Mouse (Mus musculus) kidney, postnatal 0 days (tissue): ENCODE measurements around the gene Pja2. TPM values are rescaled to one million over a fixed set of nuclear protein-coding genes. Genes with fewer than 3 reads are reported as not detected.

Source experiments
- ATAC-seq: fragments of 200-750 bp; cut with Nextera tagmentation; replicated peaks from 2 replicates; pipeline ENCODE4 v1.8.0; 2017; ENCODE audit warnings: low read depth, moderate number of reproducible peaks, moderate TSS enrichment, moderate library complexity; ENCODE audit not compliant: low FRiP score
- DNase-seq: peaks from one replicate; pipeline ENCODE4 v3.0.0-alpha.2; 2016; ENCODE audit warnings: low spot score
- H3K27ac ChIP-seq: fragments of 300-500 bp; sonication (generic); 2 replicates; pipeline ENCODE4 v1.5.1; 2014; ENCODE audit warnings: mild to moderate bottlenecking
- H3K27me3 ChIP-seq: fragments of 300-500 bp; sonication (generic); 2 replicates; pipeline ENCODE4 v1.6.1; 2014; ENCODE audit warnings: low read length, mixed read lengths; ENCODE audit not compliant: insufficient read depth
- H3K36me3 ChIP-seq: fragments of 300-500 bp; sonication (generic); 2 replicates; pipeline ENCODE4 v1.6.1; 2014; ENCODE audit warnings: low read length, mixed read lengths; ENCODE audit not compliant: insufficient read depth
- H3K4me1 ChIP-seq: fragments of 300-500 bp; sonication (generic); replicated peaks from 2 replicates; pipeline ENCODE4 v1.6.1; 2014; ENCODE audit warnings: antibody characterized with exemption, low read length, mixed read lengths; ENCODE audit not compliant: insufficient read depth
- H3K4me2 ChIP-seq: fragments of 300-500 bp; sonication (generic); 2 replicates; pipeline ENCODE4 v1.6.1; 2014; ENCODE audit warnings: mild to moderate bottlenecking, low read length, moderate library complexity, mixed read lengths
- H3K4me3 ChIP-seq: fragments of 300-500 bp; sonication (generic); replicated peaks from 2 replicates; pipeline ENCODE4 v1.5.1; 2014; ENCODE audit warnings: low read depth, low read length
- H3K9ac ChIP-seq: fragments of 300-500 bp; sonication (generic); 2 replicates; pipeline ENCODE4 v1.6.1; 2014; ENCODE audit warnings: low read depth, low read length
- H3K9me3 ChIP-seq: fragments of 300-500 bp; sonication (generic); replicated peaks from 2 replicates; pipeline ENCODE4 v1.6.1; 2016; ENCODE audit warnings: low read length, inconsistent platforms, mixed read lengths
- CTCF ChIP-seq: IDR thresholded peaks from 2 replicates; pipeline ENCODE4 v1.5.1; 2016; ENCODE audit warnings: antibody characterized with exemption, low read depth, mild to moderate bottlenecking, moderate library complexity
- WGBS: fragments of 180-500 bp; shearing (Covaris S2); extraction: QIAGEN DNeasy Blood & Tissue Kit; methylation state at CpG from one replicate; pipeline ENCODE4 v1.1.7; 2014; 5-methylcytosine and 5-hydroxymethylcytosine counted together
- polyA plus RNA-seq: library from polyadenylated mRNA; unstranded; fragments of >200 nt; fragmentation: Nextera tagmentation; extraction: Ambion mirVana; gene quantifications from 2 replicates; pipeline ENCODE4 v1.2.1, GENCODE M21; 2015

The Pja2 gene
- polyA plus RNA-seq = 58.8 and 63.8 TPM in 2 replicates

GRCm38 (mm10) chr17:64331898-64332769, at the start of gene Pja2:
TSS of gene Pja2 (minus strand) at chr17:64331916.
- no peaks in the 10 kb centered on the region for H3K27me3 ChIP-seq
- peak; percentile 100 for ATAC-seq

GRCm38 (mm10) chr17:64375327-64375726, 43.6 kb upstream of the Pja2 start:
- ATAC-seq (peak; percentile 69; the same call in 1 of the 2 replicates), DNase-seq (peak; percentile 75)
- H3K36me3 ChIP-seq = no peaks in the 10 kb centered on the region
- no peaks in the 10 kb centered on the region for H3K4me1 ChIP-seq
- H3K27me3 ChIP-seq = no peaks in the 10 kb centered on the region
- H3K9me3 ChIP-seq = no peaks in the 10 kb centered on the region
- no peak overlapping the region for H3K9ac ChIP-seq
- 73% methylated on average over 4 of the region's 4 CpGs for WGBS
- H3K4me2 ChIP-seq = no peak overlapping the region
- TF ChIP-seq CTCF = peak; percentile 91
- H3K4me3 ChIP-seq = no peak overlapping the region
- no peak overlapping the region for H3K27ac ChIP-seq

More at GRCm38 (mm10) chr17:64331898-64332769, at the start of gene Pja2:
- no peaks in the 10 kb centered on the region for H3K9me3 ChIP-seq
- peak within 1 kb of the TSS; percentile 85 for H3K4me2 ChIP-seq
- DNase-seq = peak; percentile 100
- H3K4me1 ChIP-seq = no peaks in the 10 kb centered on the region; the same call in 1 of the 2 replicates
- peak within 1 kb of the TSS; percentile 81 for H3K4me3 ChIP-seq
- H3K36me3 ChIP-seq = no peaks in the 10 kb centered on the region
- under 1% methylated on average over 57 of the region's 60 CpGs for WGBS
- peak within 1 kb of the TSS; percentile 98 for H3K27ac ChIP-seq
- no peak for TF ChIP-seq CTCF
- H3K9ac ChIP-seq = peak within 1 kb of the TSS; percentile 98

- WGBS = 88% methylated on average over 1 of the region's 1 CpGs
- TF ChIP-seq CTCF = no peak
- Histone ChIP-seq H3K27ac (no peak overlapping the region), H3K9me3 (no peaks in the 10 kb centered on the region), H3K27me3 (no peaks in the 10 kb centered on the region), H3K36me3 (no peaks in the 10 kb centered on the region), H3K4me3 (no peak overlapping the region), H3K9ac (no peak overlapping the region), H3K4me1 (no peaks in the 10 kb centered on the region), H3K4me2 (no peak overlapping the region)
- DNase-seq (no peak), ATAC-seq (no peak)
Measured at GRCm38 (mm10) chr17:64363694-64364093, 32.0 kb upstream of the Pja2 start.

- H3K9me3 ChIP-seq = no peaks in the 10 kb centered on the region
- H3K36me3 ChIP-seq = no peaks in the 10 kb centered on the region
- H3K4me1 ChIP-seq = no peaks in the 10 kb centered on the region
- no peak for TF ChIP-seq CTCF
- H3K4me3 ChIP-seq = no peak overlapping the region
- no peaks in the 10 kb centered on the region for H3K27me3 ChIP-seq
- H3K27ac ChIP-seq = no peak overlapping the region
- DNase-seq (no peak), ATAC-seq (no peak)
- H3K4me2 ChIP-seq = no peak overlapping the region
- no peak overlapping the region for H3K9ac ChIP-seq
- WGBS = 82% methylated on average over 5 of the region's 5 CpGs
Measured at GRCm38 (mm10) chr17:64362570-64362969, 30.9 kb upstream of the Pja2 start.

- Histone ChIP-seq H3K27ac (no peak overlapping the region), H3K9ac (no peak overlapping the region), H3K9me3 (no peaks in the 10 kb centered on the region), H3K27me3 (no peaks in the 10 kb centered on the region), H3K4me1 (no peaks in the 10 kb centered on the region), H3K36me3 (no peaks in the 10 kb centered on the region), H3K4me2 (no peak overlapping the region), H3K4me3 (no peak overlapping the region)
- TF ChIP-seq CTCF = no peak
- ATAC-seq (no peak), DNase-seq (no peak)
- WGBS = 77% methylated on average over 3 of the region's 3 CpGs
Measured at GRCm38 (mm10) chr17:64361911-64362425, 30.3 kb upstream of the Pja2 start.

- H3K9ac ChIP-seq = no peak overlapping the region
- DNase-seq (no peak), ATAC-seq (no peak)
- 92% methylated on average over 7 of the region's 7 CpGs for WGBS
- TF ChIP-seq CTCF = no peak
- H3K36me3 ChIP-seq = no peaks in the 10 kb centered on the region
- no peak overlapping the region for H3K4me3 ChIP-seq
- H3K4me1 ChIP-seq = no peaks in the 10 kb centered on the region
- H3K27ac ChIP-seq = no peak overlapping the region
- H3K9me3 ChIP-seq = no peaks in the 10 kb centered on the region
- H3K27me3 ChIP-seq = no peaks in the 10 kb centered on the region
- H3K4me2 ChIP-seq = no peak overlapping the region
Measured at GRCm38 (mm10) chr17:64353940-64354339, 22.2 kb upstream of the Pja2 start.
